27 mouse cellular contexts compared by ENCODE assay signal in the genomic region with DNA sequence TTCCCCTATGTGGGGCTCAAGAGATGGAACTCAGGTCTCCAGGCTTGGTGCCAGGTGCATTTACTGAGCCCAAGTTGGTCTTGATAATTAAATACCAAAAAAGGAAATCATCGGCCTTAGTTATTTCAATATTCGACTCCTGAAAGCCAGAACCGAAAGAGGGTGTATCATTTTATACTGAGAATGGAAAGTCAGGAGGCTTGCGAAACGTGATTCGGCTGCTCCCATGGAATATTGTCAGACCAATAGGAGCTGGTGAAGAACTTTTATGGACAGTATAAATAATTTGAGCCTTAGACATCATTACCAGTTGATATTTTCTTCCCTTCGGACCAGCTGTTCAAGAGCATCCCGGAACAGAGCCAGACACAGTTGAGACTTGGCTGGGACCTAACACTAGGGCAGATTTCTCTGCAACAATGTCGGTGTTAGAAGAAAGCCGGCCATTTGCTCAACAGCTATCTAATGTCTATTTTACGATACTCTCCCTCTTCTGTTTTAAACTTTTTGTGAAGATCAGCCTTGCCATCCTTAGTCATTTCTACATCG. TPM values are rescaled to one million over a fixed set of nuclear protein-coding genes. Genes with fewer than 3 reads are reported as not detected.
"Had no signal": no experiment of that assay in that cellular context is flagged by ENCODE, and none has a peak within 500 bp of the region (broad histone marks: within the 10 kb centered on the region; RNA-seq: fewer than 3 reads in every experiment).

No protein-coding gene starts in this region.

- DNase-seq: kidney, adult 8-10 months; kidney, postnatal 10 days; kidney, postnatal 4 days; liver; lung, adult 18-20 months; lung, postnatal 10 days; lung, postnatal 36 days; midbrain, embryonic 14.5 days; retina, postnatal 1 day; thymus, postnatal 25 days had no signal

- H3K27ac ChIP-seq: kidney, embryonic 15.5 days; limb, embryonic 10.5 days; limb, embryonic 13.5 days; liver, embryonic 12.5 days; liver, embryonic 15.5 days; lung, embryonic 15.5 days; midbrain, embryonic 10.5 days; neural tube, embryonic 13.5 days; stomach, postnatal 0 days had no signal

- H3K4me2 ChIP-seq: kidney, embryonic 15.5 days; limb, embryonic 13.5 days; liver, embryonic 12.5 days; liver, embryonic 15.5 days; lung, embryonic 15.5 days; neural tube, embryonic 13.5 days had no signal

- H3K4me3 ChIP-seq: kidney, embryonic 15.5 days; limb, embryonic 10.5 days; limb, embryonic 13.5 days; liver, embryonic 12.5 days; liver, embryonic 15.5 days; lung, embryonic 15.5 days; megakaryocyte, embryonic 14.5 days; midbrain, embryonic 10.5 days; neural tube, embryonic 13.5 days had no signal

- H3K27me3 ChIP-seq: kidney, embryonic 15.5 days; limb, embryonic 13.5 days; liver, embryonic 12.5 days; liver, embryonic 15.5 days; lung, embryonic 15.5 days; megakaryocyte, embryonic 14.5 days; neural tube, embryonic 13.5 days had no signal

- H3K36me3 ChIP-seq: kidney, embryonic 15.5 days; limb, embryonic 10.5 days; limb, embryonic 13.5 days; liver, embryonic 12.5 days; liver, embryonic 15.5 days; lung, embryonic 15.5 days; midbrain, embryonic 10.5 days; neural tube, embryonic 13.5 days had no signal

RNA-seq across cellular contexts. Expression of a gene that starts 50.5 kb away (rescaled TPM):
- total RNA-seq: layer of hippocampus, adult 18-20 months; layer of hippocampus, postnatal 14 days; left cerebral cortex, adult 8-10 months; midbrain, postnatal 0 days; neutrophil, adult 5-6 weeks had no signal
- polyA plus RNA-seq: kidney, embryonic 15.5 days; limb, embryonic 10.5 days; limb, embryonic 13.5 days; liver, embryonic 12.5 days; liver, embryonic 15.5 days; lung, embryonic 15.5 days; midbrain, embryonic 10.5 days; midbrain, embryonic 14.5 days; neural tube, embryonic 13.5 days; stomach, embryonic 14.5 days; stomach, postnatal 0 days; thymus, postnatal 0 days had no signal
